Mouse (Mus musculus): ENCODE data around the gene Impdh2.

The Impdh2 gene

GRCm38 (mm10) chr9:108560227-108560841 is at the start of gene Impdh2:
Impdh2 (plus strand) TSS chr9:108560286.
- DNase-seq = peak; percentile 95

- peak; percentile 96 for DNase-seq
Observed at GRCm38 (mm10) chr9:108516380-108517251, 43.5 kb upstream of the Impdh2 start, which contains the start of gene Qrich1. Qrich1 (plus strand) TSS chr9:108516806.

GRCm38 (mm10) chr9:108517253-108517930 is 42.7 kb upstream of the Impdh2 start:
- DNase-seq = peak; percentile 77

- no peak for DNase-seq
Observed at GRCm38 (mm10) chr9:108517931-108518332, 42.2 kb upstream of the Impdh2 start.

- no peak for DNase-seq
Observed at GRCm38 (mm10) chr9:108521604-108522003, 38.5 kb upstream of the Impdh2 start.

GRCm38 (mm10) chr9:108523341-108523740 is 36.7 kb upstream of the Impdh2 start:
- no peak for DNase-seq

GRCm38 (mm10) chr9:108525400-108525799 is 34.7 kb upstream of the Impdh2 start:
- no peak for DNase-seq

- no peak for DNase-seq
Observed at GRCm38 (mm10) chr9:108530954-108531353, 29.1 kb upstream of the Impdh2 start.

- DNase-seq = no peak
Observed at GRCm38 (mm10) chr9:108531496-108531895, 28.6 kb upstream of the Impdh2 start.

GRCm38 (mm10) chr9:108540846-108541245 is 19.2 kb upstream of the Impdh2 start:
- DNase-seq = no peak

- DNase-seq = no peak
Observed at GRCm38 (mm10) chr9:108545986-108546385, 14.1 kb upstream of the Impdh2 start.

- no peak for DNase-seq
Observed at GRCm38 (mm10) chr9:108546875-108547274, 13.2 kb upstream of the Impdh2 start.

- DNase-seq = no peak
Observed at GRCm38 (mm10) chr9:108559169-108559568, 917 bp upstream of the Impdh2 start.

GRCm38 (mm10) chr9:108563671-108564070 is 3.6 kb downstream of the Impdh2 start:
- no peak for DNase-seq

GRCm38 (mm10) chr9:108564131-108564530 is 4.0 kb downstream of the Impdh2 start:
- no peak for DNase-seq

GRCm38 (mm10) chr9:108565881-108566814 is 6.1 kb downstream of the Impdh2 start:
- DNase-seq = no peak

- DNase-seq = peak; percentile 96
Observed at GRCm38 (mm10) chr9:108566815-108567776, 7.0 kb downstream of the Impdh2 start, which contains the start of gene Ndufaf3. Ndufaf3 (minus strand) TSS chr9:108567434.

GRCm38 (mm10) chr9:108567931-108568419 is 7.9 kb downstream of the Impdh2 start:
- DNase-seq = no peak

- DNase-seq = no peak
Observed at GRCm38 (mm10) chr9:108568511-108568921, 8.4 kb downstream of the Impdh2 start.

- peak; percentile 96 for DNase-seq
Observed at GRCm38 (mm10) chr9:108569381-108570206, 9.5 kb downstream of the Impdh2 start, which contains the start of gene Dalrd3. Dalrd3 (plus strand) TSS chr9:108569886.
